Mouse (Mus musculus): Measurements from ENCODE around the gene Tnr.

- TF ChIP-seq CTCF (IDR thresholded peaks at IDR 0.05; ENCODE audit: borderline replicate concordance, extremely low read depth, insufficient read depth, insufficient read length) (no peak), POLR2A (IDR thresholded peaks at IDR 0.05; ENCODE audit: borderline replicate concordance, extremely low read depth, insufficient read depth, insufficient read length, poor library complexity, severe bottlenecking) (no peak)
Measured at GRCm38 (mm10) chr1:159532841-159533569, 9.4 kb downstream of the Tnr start.
